In genomic region chr9:88719073-88719921, GRCm38 (mm10) we compare ENCODE assay signal across 8 mouse cellular contexts. TPM values are rescaled to one million over a fixed set of nuclear protein-coding genes. Genes with fewer than 3 reads are reported as not detected.
DNase-seq lines count a peak whose midpoint lies in the region; ATAC-seq and TF ChIP-seq lines count a peak whose summit lies in the region.
"Not testable (repeated sequence)": the region's sequence is repeated elsewhere in the genome, so short reads cannot be mapped to it uniquely, and the experiment has no call there.

No protein-coding gene starts in this region.

- H3K4me2 ChIP-seq in heart, embryonic 15.5 days, result peak overlapping the region; percentile 53
- H3K4me2 ChIP-seq in midbrain, embryonic 16.5 days (ENCODE audit: low read length), result peak overlapping the region; percentile 39

- WGBS in heart, embryonic 15.5 days, result 8% methylated on average over 18 of the region's 46 CpGs
- WGBS in liver, adult 2 months, result 5% methylated on average over 8 of the region's 46 CpGs
- 8% methylated on average over 16 of the region's 46 CpGs for WGBS in midbrain, embryonic 16.5 days

- 0 out of 2 replicates have a peak, but pooled peaks have one; percentile 34 for TF ChIP-seq POLR2A in embryonic fibroblast, embryonic 13.5 days (IDR thresholded peaks at IDR 0.05; ENCODE audit: low read depth, low read length)
- TF ChIP-seq POLR2A in liver, adult 2 months (IDR thresholded peaks at IDR 0.05; ENCODE audit: extremely low read depth, insufficient read depth, low read length), result not testable (repeated sequence)

- peak; percentile 6 for DNase-seq in ES-CJ7 (ENCODE audit: low read depth, low spot score)
- DNase-seq in cerebellum, adult 11 months, result peak; percentile 39
- peak; percentile 44 for DNase-seq in kidney, adult 9 months
- peak; percentile 35 for DNase-seq in liver, adult 2 months (ENCODE audit: extremely low read depth, low read depth, low spot score)
- DNase-seq in splenic B cell, adult 2 months (ENCODE audit: low read depth, low spot score), result peak; percentile 4

- not testable (repeated sequence) for H3K4me1 ChIP-seq in embryonic fibroblast, embryonic 13.5 days (ENCODE audit: control insufficient read depth, insufficient read depth, low read length); heart, embryonic 15.5 days (replicated peaks); liver, adult 2 months (ENCODE audit: control insufficient read depth, insufficient read depth, low read length); midbrain, embryonic 16.5 days (ENCODE audit: control insufficient read depth, insufficient read depth, low read length)

- not testable (repeated sequence) for TF ChIP-seq CTCF in embryonic fibroblast, embryonic 13.5 days (IDR thresholded peaks at IDR 0.05; ENCODE audit: borderline replicate concordance, insufficient read depth, low read length); liver, adult 2 months (IDR thresholded peaks at IDR 0.05; ENCODE audit: low read depth, low read length)

- peak; percentile 94 for ATAC-seq in heart, embryonic 15.5 days (replicated peaks; ENCODE audit: insufficient number of reproducible peaks, insufficient read depth, low FRiP score, low read depth)
- ATAC-seq in midbrain, embryonic 16.5 days, result peak; percentile 97

- H3K9ac ChIP-seq in heart, embryonic 15.5 days, result not testable (repeated sequence)
- H3K9ac ChIP-seq in liver, adult 2 months (ENCODE audit: low read depth, low read length), result peak overlapping the region; percentile 69
- H3K9ac ChIP-seq in midbrain, embryonic 16.5 days (ENCODE audit: low read depth, low read length), result 0 out of 2 replicates have a peak overlapping the region, but pooled peaks have one; percentile 38

- H3K79me2 ChIP-seq in liver, adult 2 months (ENCODE audit: control insufficient read depth, insufficient read depth, low read length), result not testable (repeated sequence)

- H3K4me3 ChIP-seq in embryonic fibroblast, embryonic 13.5 days (ENCODE audit: insufficient read depth, low read length), result peak overlapping the region; percentile 35
- H3K4me3 ChIP-seq in heart, embryonic 15.5 days, result peak overlapping the region; percentile 43
- peak overlapping the region; percentile 54 for H3K4me3 ChIP-seq in liver, adult 2 months (ENCODE audit: insufficient read depth, low read depth, low read length)
- H3K4me3 ChIP-seq in midbrain, embryonic 16.5 days (ENCODE audit: low read depth, low read length), result peak overlapping the region; percentile 35

- H3K27ac ChIP-seq in embryonic fibroblast, embryonic 13.5 days (ENCODE audit: insufficient read depth, low read length), result peak overlapping the region; percentile 85
- peak overlapping the region; percentile 73 for H3K27ac ChIP-seq in heart, embryonic 15.5 days
- H3K27ac ChIP-seq in liver, adult 2 months (replicated peaks; ENCODE audit: insufficient read depth, low read depth, low read length), result peak overlapping the region; percentile 72
- peak overlapping the region; percentile 63 for H3K27ac ChIP-seq in midbrain, embryonic 16.5 days (ENCODE audit: low read length)

- not testable (repeated sequence) for H3K27me3 ChIP-seq in heart, embryonic 15.5 days; liver, adult 2 months (ENCODE audit: control insufficient read depth, insufficient read depth, low read length); midbrain, embryonic 16.5 days (ENCODE audit: control insufficient read depth, insufficient read depth, low read depth, low read length); splenic B cell, adult 2 months (ENCODE audit: control insufficient read depth, insufficient read depth, low read length, poor library complexity, severe bottlenecking)

- not testable (repeated sequence) for H3K36me3 ChIP-seq in heart, embryonic 15.5 days; liver, adult 2 months (ENCODE audit: control insufficient read depth, insufficient read depth, low read length); midbrain, embryonic 16.5 days (ENCODE audit: control insufficient read depth, insufficient read depth, low read length); splenic B cell, adult 2 months (ENCODE audit: control insufficient read depth, insufficient read depth, low read length, poor library complexity, severe bottlenecking)

- not testable (repeated sequence) for H3K9me3 ChIP-seq in heart, embryonic 15.5 days (replicated peaks); midbrain, embryonic 16.5 days (replicated peaks; ENCODE audit: control insufficient read depth, low read length, poor library complexity, severe bottlenecking)

RNA-seq across cellular contexts. Expression of gene Mthfsl, which starts 0.8 kb away (rescaled TPM):
- 21.1 and 21.4 TPM in 2 replicates for polyA plus RNA-seq in embryonic fibroblast, embryonic 13.5 days (2011; ENCODE audit: insufficient read length, low read depth, missing spikeins)
- 29.7 and 34.0 TPM in 2 replicates for polyA plus RNA-seq in heart, embryonic 15.5 days (2015; fragmentation: Nextera tagmentation; extraction: Ambion mirVana)
- 42.1 and 42.3 TPM in 2 replicates for total RNA-seq in liver, adult 2 months (2014; rRNA removed)
- 28.3 and 29.8 TPM in 2 replicates for polyA plus RNA-seq in liver, adult 2 months (2012; rRNA removed)
- polyA plus RNA-seq in midbrain, embryonic 16.5 days (2015; fragmentation: Nextera tagmentation; extraction: Ambion mirVana), result 33.0 and 37.9 TPM in 2 replicates

RNA-seq across cellular contexts. Expression of gene Bcl2a1d, which starts 12.4 kb away (rescaled TPM):
- not detected in 2 replicates for polyA plus RNA-seq in embryonic fibroblast, embryonic 13.5 days (2011; ENCODE audit: insufficient read length, low read depth, missing spikeins)
- polyA plus RNA-seq in heart, embryonic 15.5 days (2015; fragmentation: Nextera tagmentation; extraction: Ambion mirVana), result 0.39 and 1.1 TPM in 2 replicates
- 0.74 and 1.5 TPM in 2 replicates for total RNA-seq in liver, adult 2 months (2014; rRNA removed)
- polyA plus RNA-seq in liver, adult 2 months (2012; rRNA removed), result 0.17 and 0.92 TPM in 2 replicates
- polyA plus RNA-seq in midbrain, embryonic 16.5 days (2015; fragmentation: Nextera tagmentation; extraction: Ambion mirVana), result 0.32 TPM in 1 of 2 replicates, not detected in the other

Comparison
In these comparisons a context has a peak if more than half of its experiments do, and no peak if none do; other contexts are left out.
1. Peak in every context shown above with its lines: DNase-seq, ATAC-seq, H3K4me3 ChIP-seq and H3K27ac ChIP-seq.